Mouse (Mus musculus) lung, postnatal 4 days (tissue): ENCODE results near the gene Anp32e.
A peak's percentile ranks its signal among the peaks of the same experiment; 100 is the strongest.

Source experiments
- DNase-seq, 2 experiments: peaks; one replicate each; pipeline ENCODE4 v3.0.0; 2021

Anp32e gene

GRCm38 (mm10) chr3:95978265-95978664 is 49.2 kb downstream of the Anp32e start:
- peak in 1 of 2 experiments; percentile 19 for DNase-seq

- DNase-seq, result no peak
Measured at GRCm38 (mm10) chr3:95980276-95980970, 51.4 kb downstream of the Anp32e start.

DNA sequence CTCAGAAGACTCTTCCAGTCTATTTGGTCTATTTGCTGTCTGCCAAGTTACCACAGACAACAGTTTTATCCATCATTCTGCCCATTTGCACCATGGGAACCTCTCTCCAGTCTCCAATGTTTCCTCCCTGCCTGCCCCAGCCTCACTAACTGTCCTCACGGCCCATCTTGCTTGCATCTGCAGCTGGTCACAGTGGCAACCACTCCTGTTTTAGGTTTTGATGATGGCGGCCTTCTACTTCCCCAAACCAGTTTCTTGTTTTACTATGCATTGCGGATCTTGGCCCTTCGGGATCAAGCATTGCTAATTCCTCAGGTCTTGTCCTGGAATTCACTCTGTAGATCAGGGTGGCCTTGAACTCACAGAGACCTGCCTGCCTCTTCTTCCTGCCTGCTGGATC is 53.1 kb downstream of the Anp32e start:
- no peak for DNase-seq

- peak; percentile 72 to 78 for DNase-seq
Measured at GRCm38 (mm10) chr3:95985209-95986000, 56.4 kb downstream of the Anp32e start.

- DNase-seq, result peak; percentile 71
Measured at GRCm38 (mm10) chr3:95986001-95986622, 57.1 kb downstream of the Anp32e start.

GRCm38 (mm10) chr3:95986984-95987383 is 57.9 kb downstream of the Anp32e start:
- no peak for DNase-seq

DNA sequence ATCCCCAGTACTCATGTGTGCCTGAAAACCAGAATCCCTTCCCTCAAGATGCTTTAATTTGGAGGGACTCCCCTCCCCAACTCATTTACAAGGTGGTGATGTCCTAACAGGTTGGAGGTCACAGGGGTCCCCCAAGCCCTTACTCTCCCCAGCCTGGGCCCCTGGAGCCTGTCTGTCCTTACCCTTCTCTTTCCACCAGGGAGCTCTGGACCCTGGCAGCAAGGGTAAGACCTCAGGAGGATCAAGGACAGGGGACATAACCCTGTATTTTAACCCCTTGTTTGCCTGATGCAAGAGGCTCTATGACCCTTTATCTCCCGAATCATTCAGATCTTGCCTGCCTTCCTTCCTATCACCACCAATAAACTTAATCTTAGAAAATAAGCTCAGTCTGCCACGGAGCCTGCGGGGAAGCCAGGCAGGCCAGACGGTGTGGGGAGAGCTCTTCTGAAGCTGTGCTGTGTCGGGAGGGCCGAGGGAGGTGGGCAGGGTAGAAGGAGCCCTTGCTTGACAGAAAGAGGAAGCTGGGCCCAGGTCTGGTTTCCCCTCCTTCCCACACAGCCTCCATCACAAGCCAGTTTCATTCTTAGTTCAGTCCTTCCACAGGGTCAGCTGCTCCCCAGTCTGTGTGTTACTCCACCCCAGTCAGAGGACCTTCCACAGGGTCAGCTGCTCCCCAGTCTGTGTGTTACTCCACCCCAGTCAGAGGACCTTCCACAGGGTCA is 58.5 kb downstream of the Anp32e start:
- DNase-seq, result peak; percentile 45 to 60

- DNase-seq, result no peak
Measured at GRCm38 (mm10) chr3:95988138-95988537, 59.1 kb downstream of the Anp32e start.

- DNase-seq, result peak; percentile 82 to 92
Measured at GRCm38 (mm10) chr3:95988969-95989368, 59.9 kb downstream of the Anp32e start.

GRCm38 (mm10) chr3:95990413-95990941 is 61.4 kb downstream of the Anp32e start:
- DNase-seq, result peak; percentile 26 to 42

DNA sequence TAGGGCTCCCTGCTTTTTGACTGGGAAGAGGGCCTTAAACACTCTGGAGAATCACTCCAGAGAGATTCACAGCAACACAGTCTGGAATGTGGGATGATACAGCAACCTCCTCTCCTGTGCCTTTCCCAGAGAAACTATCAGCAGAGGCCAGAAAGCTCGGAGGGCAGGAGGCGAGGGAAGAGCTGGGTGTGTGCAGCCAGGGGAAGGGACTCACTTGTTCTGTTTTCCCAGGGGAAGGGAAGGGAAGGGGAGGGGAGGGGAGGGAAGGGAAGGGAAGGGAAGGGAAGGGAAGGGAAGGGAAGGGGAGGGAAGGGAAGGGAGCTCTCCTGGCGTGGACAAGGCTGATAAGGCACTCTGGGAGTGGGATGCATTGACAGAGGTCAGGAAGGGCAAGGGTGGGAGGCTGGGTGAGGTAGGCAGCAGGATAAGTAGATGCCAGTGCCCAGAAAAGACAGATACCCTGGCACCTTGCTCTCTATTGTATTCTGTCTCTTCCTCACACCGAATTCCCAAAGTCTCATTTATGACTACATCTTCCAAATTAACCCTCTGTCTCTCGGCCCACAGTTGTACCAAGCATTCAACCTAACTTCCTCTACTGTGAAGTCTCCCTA is 64.1 kb downstream of the Anp32e start:
- DNase-seq, result peak; percentile 30 to 49

DNA sequence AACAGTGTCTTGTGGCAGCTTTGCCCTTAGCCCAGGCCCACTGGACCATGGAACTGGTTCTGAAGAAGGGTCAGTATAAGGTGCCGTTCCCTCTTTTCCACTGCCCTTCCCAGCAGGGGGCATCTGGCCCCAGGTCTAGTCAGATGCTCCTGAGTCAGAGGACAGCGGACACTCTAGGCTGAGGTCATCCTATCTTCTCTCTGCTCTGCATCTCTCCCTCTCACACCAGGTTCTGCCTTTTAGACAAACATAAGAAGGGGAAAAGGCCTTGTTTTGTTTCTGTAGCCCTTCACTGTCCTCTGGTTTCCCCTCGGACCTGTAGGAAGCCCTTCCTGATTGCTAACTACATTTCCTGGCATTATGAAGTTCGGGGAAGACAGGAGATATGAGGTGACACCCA is 64.8 kb downstream of the Anp32e start:
- DNase-seq, result peak; percentile 59 to 62

GRCm38 (mm10) chr3:95994381-95994846 is 65.4 kb downstream of the Anp32e start:
- DNase-seq, result peak; percentile 32 to 58

DNA sequence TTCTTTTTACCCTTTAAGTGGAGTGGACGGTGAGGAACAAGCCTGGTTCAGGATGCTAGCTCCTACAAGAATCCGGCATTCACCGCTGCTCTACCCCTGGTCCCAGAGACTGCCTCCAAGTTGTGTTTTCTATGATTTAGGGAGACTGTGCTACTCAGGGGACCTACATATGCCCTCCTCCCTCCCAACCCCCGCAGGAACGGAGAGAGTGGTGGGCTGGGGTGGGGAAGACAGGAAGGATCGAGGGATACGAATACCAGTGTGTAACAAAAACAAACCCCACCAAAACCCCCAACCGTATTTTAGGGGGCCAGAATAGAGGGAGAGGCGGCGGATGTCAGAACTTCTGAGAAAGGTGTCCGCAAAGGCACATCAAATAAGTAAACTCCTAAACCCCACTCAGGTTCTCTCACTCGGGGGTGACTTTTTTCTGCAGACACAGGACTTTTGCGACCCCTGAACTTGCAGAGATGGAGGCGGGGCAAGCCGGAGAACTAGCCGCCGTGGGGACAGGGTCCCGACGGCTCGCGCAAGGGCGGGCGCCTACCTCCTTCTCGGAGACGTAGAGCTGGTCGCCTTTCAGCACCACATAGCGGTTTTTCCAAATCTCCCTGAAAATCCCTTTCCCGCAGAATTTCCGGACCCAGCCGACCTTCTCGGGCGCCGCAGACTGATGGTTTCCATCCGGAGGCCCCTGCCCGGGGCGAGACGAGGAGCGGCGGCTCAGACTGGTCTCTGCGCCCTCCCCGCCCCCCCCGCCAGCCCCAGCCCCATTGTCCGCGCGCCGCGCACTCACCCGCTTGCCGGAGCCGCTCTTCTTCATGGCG is 66.1 kb downstream of the Anp32e start:
- DNase-seq, result peak; percentile 65 to 67

DNA sequence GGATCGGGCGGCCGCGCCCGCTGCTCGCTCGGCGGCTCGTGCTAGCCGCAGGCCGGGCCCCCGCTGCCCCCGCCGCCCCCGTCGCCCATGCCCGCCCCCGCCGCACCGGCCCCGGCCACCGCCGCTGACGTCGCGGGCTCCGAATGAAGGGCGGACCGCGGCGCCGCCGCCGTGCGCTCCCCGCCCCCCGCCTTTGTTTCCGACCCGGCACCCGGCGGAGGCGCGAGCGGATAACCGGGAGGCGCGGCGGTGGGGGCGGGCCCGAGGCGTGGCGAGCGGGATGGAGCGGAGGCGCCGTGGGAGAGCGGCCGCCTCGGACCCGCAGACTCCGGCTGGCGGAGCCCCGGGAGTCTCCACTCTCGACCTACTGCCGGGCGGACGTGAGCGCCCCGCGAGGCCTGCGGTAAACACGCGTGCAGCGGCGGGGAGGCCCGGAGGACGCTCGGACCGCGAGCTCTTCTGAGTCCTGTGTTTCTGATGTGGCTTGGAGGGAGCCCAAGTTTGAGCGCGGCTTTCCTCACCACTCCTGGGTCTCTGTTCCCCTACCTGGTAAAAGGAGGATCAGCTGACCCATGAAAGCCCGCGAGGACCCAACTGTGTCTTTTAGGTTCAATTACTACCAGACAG is 66.9 kb downstream of the Anp32e start, which contains the start of gene Plekho1:
Gene Plekho1 (minus strand): TSS at position 200 of the 627 bp plus-strand sequence.
- peak; percentile 77 to 83 for DNase-seq

DNA sequence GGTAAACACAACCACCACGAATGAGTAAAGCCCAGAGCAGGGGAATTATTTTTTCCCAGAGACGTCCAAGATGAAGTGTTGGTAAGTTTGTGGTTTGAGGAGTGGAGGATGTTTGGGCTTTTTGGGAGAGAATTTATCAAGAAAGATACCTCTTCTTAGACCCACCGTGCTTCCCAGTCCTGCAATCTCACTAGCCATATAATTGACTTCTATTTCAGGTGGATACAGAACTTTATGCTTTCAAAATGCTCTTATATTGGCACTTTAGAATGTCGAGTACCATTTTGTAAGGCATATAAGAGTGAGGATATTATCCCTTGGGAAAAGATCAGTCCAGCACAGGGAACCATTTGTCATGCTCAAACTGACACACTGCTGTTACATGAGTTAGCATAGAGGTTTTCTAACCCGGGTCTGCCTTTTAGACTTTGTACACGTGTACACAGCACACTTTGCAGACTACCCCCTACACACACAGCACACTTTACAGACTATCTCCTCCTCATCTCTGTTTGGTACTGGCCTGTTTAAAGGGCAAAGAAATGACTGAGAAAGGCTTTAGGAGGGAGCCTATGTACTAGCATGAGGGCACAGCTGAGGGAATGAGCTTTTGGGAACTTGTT is 67.5 kb downstream of the Anp32e start:
- no peak for DNase-seq
